Mouse (Mus musculus) liver, adult 10 weeks (tissue): ENCODE results near the gene Fbxw24. TPM values are rescaled to one million over a fixed set of nuclear protein-coding genes. Genes with fewer than 3 reads are reported as not detected.

ENCODE experiments used
- polyA plus RNA-seq: library from polyadenylated mRNA; stranded (reverse); fragments of 350-450 nt; fragmentation: Illumina TruSeq; extraction: RNeasy Lipid Tissue Mini Kit (QIAGEN cat#74804); gene quantifications from one replicate; pipeline ENCODE4 v1.2.3, GENCODE M21; 2014; ENCODE audit warnings: low read depth, low replicate concordance

Gene Fbxw24
- not detected for polyA plus RNA-seq

GRCm38 (mm10) chr9:109625957-109626356 is at the start of gene Fbxw24:
Gene Fbxw24, minus strand, starts transcription at chr9:109626057.

GRCm38 (mm10) chr9:109664552-109664951 is 38.7 kb upstream of the Fbxw24 start, which contains the start of gene Fbxw25:
Gene Fbxw25, minus strand, starts transcription at chr9:109664652.

GRCm38 (mm10) chr9:109568162-109568561 is 57.7 kb downstream of the Fbxw24 start, which contains the start of gene Fbxw15:
Gene Fbxw15, minus strand, starts transcription at chr9:109568262.

Other genes starting within 250 kb of the Fbxw24 start
- not detected for gene Fbxw22, start 221.8 kb downstream of the Fbxw24 start, polyA plus RNA-seq
- not detected for gene Fbxw16, start 176.9 kb downstream of the Fbxw24 start, polyA plus RNA-seq
- gene Fbxw19, start 130.2 kb downstream of the Fbxw24 start, polyA plus RNA-seq, result not detected
- not detected for gene Fbxw15, start 57.8 kb downstream of the Fbxw24 start, polyA plus RNA-seq
- gene Fbxw25, start 38.6 kb upstream of the Fbxw24 start, polyA plus RNA-seq, result not detected
- not detected for gene Fbxw18, start 76.6 kb upstream of the Fbxw24 start, polyA plus RNA-seq
- not detected for gene Fbxw26, start 120.0 kb upstream of the Fbxw24 start, polyA plus RNA-seq
- not detected for gene Fbxw27, start 164.6 kb upstream of the Fbxw24 start, polyA plus RNA-seq
- not detected for gene Spink8, start 186.2 kb upstream of the Fbxw24 start, polyA plus RNA-seq
- gene Nme6, start 206.7 kb upstream of the Fbxw24 start, polyA plus RNA-seq, result 7.1 TPM
- not detected for gene Camp, start 223.6 kb upstream of the Fbxw24 start, polyA plus RNA-seq
- gene Cdc25a, start 249.5 kb upstream of the Fbxw24 start, polyA plus RNA-seq, result 1.5 TPM